Mouse (Mus musculus) small intestine, adult 2 months (tissue): Measurements from ENCODE around the gene Nutm1.

Experiments
- CTCF ChIP-seq: fragments of 200-500 bp; IDR thresholded peaks from 2 replicates; pipeline ENCODE4 v1.5.1; 2012; ENCODE audit warnings: low read depth, mild to moderate bottlenecking, control low read depth, inconsistent platforms, low read length, moderate library complexity, mixed read lengths; ENCODE audit not compliant: insufficient replicate concordance, insufficient read length; ENCODE audit errors: extremely low read depth
- POLR2A ChIP-seq: fragments of 200-500 bp; IDR thresholded peaks from 2 replicates; pipeline ENCODE4 v1.6.1; 2012; ENCODE audit warnings: low read depth, mild to moderate bottlenecking, control low read depth, inconsistent platforms, low read length, moderate library complexity

- TF ChIP-seq CTCF, result no peak
- TF ChIP-seq POLR2A, result no peak
These were observed 7.1 kb upstream of the Nutm1 start, which contains the start of gene Gm21985 for GRCm38 (mm10) chr2:112266242-112266592.
